Mouse (Mus musculus): ENCODE data around the gene Catip. TPM values are rescaled to one million over a fixed set of nuclear protein-coding genes. Genes with fewer than 3 reads are reported as not detected.
"Not testable (repeated sequence)": the region's sequence is repeated elsewhere in the genome, so short reads cannot be mapped to it uniquely, and the experiment has no call there.

Catip gene
- polyA plus RNA-seq, 1 experiment: 0.60 TPM

GRCm38 (mm10) chr1:74394858-74395257, 33.0 kb downstream of the Catip start:
- Histone ChIP-seq H3K27ac (ENCODE audit: insufficient read depth, low read depth, low read length) (no peak overlapping the region), H3K4me1 (ENCODE audit: control insufficient read depth, insufficient read depth, low read length) (peaks cover 10% of the 10 kb centered on the region), H3K4me3 (ENCODE audit: insufficient read depth, low read length) (no peak overlapping the region)
- no peak for TF ChIP-seq CTCF (IDR thresholded peaks at IDR 0.05; ENCODE audit: low read depth, low read length)
- no peak for TF ChIP-seq POLR2A (IDR thresholded peaks at IDR 0.05; ENCODE audit: borderline replicate concordance, low read depth, low read length)

GRCm38 (mm10) chr1:74395290-74395689, 33.4 kb downstream of the Catip start:
- Histone ChIP-seq H3K4me1 (ENCODE audit: control insufficient read depth, insufficient read depth, low read length) (peaks cover 10% of the 10 kb centered on the region), H3K27ac (ENCODE audit: insufficient read depth, low read depth, low read length) (no peak overlapping the region), H3K4me3 (ENCODE audit: insufficient read depth, low read length) (no peak overlapping the region)
- TF ChIP-seq POLR2A (IDR thresholded peaks at IDR 0.05; ENCODE audit: borderline replicate concordance, low read depth, low read length) (no peak), CTCF (IDR thresholded peaks at IDR 0.05; ENCODE audit: low read depth, low read length) (no peak)

- peak overlapping the region; percentile 97 for H3K27ac ChIP-seq (ENCODE audit: insufficient read depth, low read depth, low read length)
- H3K4me3 ChIP-seq (ENCODE audit: insufficient read depth, low read length): peak overlapping the region; percentile 54
- not testable (repeated sequence) for H3K4me1 ChIP-seq (ENCODE audit: control insufficient read depth, insufficient read depth, low read length)
These were observed 34.7 kb downstream of the Catip start for GRCm38 (mm10) chr1:74396456-74397222.

GRCm38 (mm10) chr1:74397268-74397918, 35.5 kb downstream of the Catip start:
- peak overlapping the region; percentile 97 for H3K27ac ChIP-seq (ENCODE audit: insufficient read depth, low read depth, low read length)
- peaks cover 6% of the 10 kb centered on the region for H3K4me1 ChIP-seq (ENCODE audit: control insufficient read depth, insufficient read depth, low read length)
- peak overlapping the region; percentile 61 for H3K4me3 ChIP-seq (ENCODE audit: insufficient read depth, low read length)
- TF ChIP-seq POLR2A (IDR thresholded peaks at IDR 0.05; ENCODE audit: borderline replicate concordance, low read depth, low read length): no peak
- TF ChIP-seq CTCF (IDR thresholded peaks at IDR 0.05; ENCODE audit: low read depth, low read length): no peak

- TF ChIP-seq POLR2A (IDR thresholded peaks at IDR 0.05; ENCODE audit: borderline replicate concordance, low read depth, low read length) (no peak), CTCF (IDR thresholded peaks at IDR 0.05; ENCODE audit: low read depth, low read length) (0 out of 2 replicates have a peak, but pooled peaks have one; percentile 10)
- Histone ChIP-seq H3K27ac (ENCODE audit: insufficient read depth, low read depth, low read length) (peak overlapping the region; percentile 78), H3K4me3 (ENCODE audit: insufficient read depth, low read length) (peak overlapping the region; percentile 61), H3K4me1 (ENCODE audit: control insufficient read depth, insufficient read depth, low read length) (peaks cover 6% of the 10 kb centered on the region)
These were observed 36.1 kb downstream of the Catip start for GRCm38 (mm10) chr1:74397919-74398451.

- Histone ChIP-seq H3K4me3 (ENCODE audit: insufficient read depth, low read length) (no peak overlapping the region), H3K27ac (ENCODE audit: insufficient read depth, low read depth, low read length) (no peak overlapping the region), H3K4me1 (ENCODE audit: control insufficient read depth, insufficient read depth, low read length) (peaks cover 3% of the 10 kb centered on the region; the same call in 1 of the 2 replicates)
- TF ChIP-seq CTCF (IDR thresholded peaks at IDR 0.05; ENCODE audit: low read depth, low read length) (no peak), POLR2A (IDR thresholded peaks at IDR 0.05; ENCODE audit: borderline replicate concordance, low read depth, low read length) (no peak)
These were observed 38.6 kb downstream of the Catip start for GRCm38 (mm10) chr1:74400531-74400930.

GRCm38 (mm10) chr1:74401015-74401702, 39.3 kb downstream of the Catip start:
- Histone ChIP-seq H3K27ac (ENCODE audit: insufficient read depth, low read depth, low read length) (no peak overlapping the region), H3K4me3 (ENCODE audit: insufficient read depth, low read length) (no peak overlapping the region), H3K4me1 (ENCODE audit: control insufficient read depth, insufficient read depth, low read length) (peaks cover 3% of the 10 kb centered on the region; the same call in 1 of the 2 replicates)
- TF ChIP-seq CTCF (IDR thresholded peaks at IDR 0.05; ENCODE audit: low read depth, low read length) (no peak), POLR2A (IDR thresholded peaks at IDR 0.05; ENCODE audit: borderline replicate concordance, low read depth, low read length) (no peak)

- no peak for TF ChIP-seq CTCF (IDR thresholded peaks at IDR 0.05; ENCODE audit: low read depth, low read length)
- TF ChIP-seq POLR2A (IDR thresholded peaks at IDR 0.05; ENCODE audit: borderline replicate concordance, low read depth, low read length): no peak
- no peak overlapping the region for H3K27ac ChIP-seq (ENCODE audit: insufficient read depth, low read depth, low read length)
- H3K4me1 ChIP-seq (ENCODE audit: control insufficient read depth, insufficient read depth, low read length): no peaks in the 10 kb centered on the region
- H3K4me3 ChIP-seq (ENCODE audit: insufficient read depth, low read length): no peak overlapping the region
These were observed 42.3 kb downstream of the Catip start for GRCm38 (mm10) chr1:74404206-74404605.

- Histone ChIP-seq H3K4me1 (ENCODE audit: control insufficient read depth, insufficient read depth, low read length) (no peaks in the 10 kb centered on the region), H3K27ac (ENCODE audit: insufficient read depth, low read depth, low read length) (no peak within 1 kb of the TSS), H3K4me3 (ENCODE audit: insufficient read depth, low read length) (no peak within 1 kb of the TSS)
- TF ChIP-seq CTCF (IDR thresholded peaks at IDR 0.05; ENCODE audit: low read depth, low read length): no peak
- TF ChIP-seq POLR2A (IDR thresholded peaks at IDR 0.05; ENCODE audit: borderline replicate concordance, low read depth, low read length): no peak
These were observed 46.9 kb downstream of the Catip start, which contains the start of gene Vil1 for GRCm38 (mm10) chr1:74408589-74409504. Gene Vil1 (plus strand): TSS chr1:74409376.

Data from bone marrow macrophage, adult 2 months (primary cell).